Mouse (Mus musculus): Measurements from ENCODE around the gene Kdelr3.

Kdelr3 gene

DNA sequence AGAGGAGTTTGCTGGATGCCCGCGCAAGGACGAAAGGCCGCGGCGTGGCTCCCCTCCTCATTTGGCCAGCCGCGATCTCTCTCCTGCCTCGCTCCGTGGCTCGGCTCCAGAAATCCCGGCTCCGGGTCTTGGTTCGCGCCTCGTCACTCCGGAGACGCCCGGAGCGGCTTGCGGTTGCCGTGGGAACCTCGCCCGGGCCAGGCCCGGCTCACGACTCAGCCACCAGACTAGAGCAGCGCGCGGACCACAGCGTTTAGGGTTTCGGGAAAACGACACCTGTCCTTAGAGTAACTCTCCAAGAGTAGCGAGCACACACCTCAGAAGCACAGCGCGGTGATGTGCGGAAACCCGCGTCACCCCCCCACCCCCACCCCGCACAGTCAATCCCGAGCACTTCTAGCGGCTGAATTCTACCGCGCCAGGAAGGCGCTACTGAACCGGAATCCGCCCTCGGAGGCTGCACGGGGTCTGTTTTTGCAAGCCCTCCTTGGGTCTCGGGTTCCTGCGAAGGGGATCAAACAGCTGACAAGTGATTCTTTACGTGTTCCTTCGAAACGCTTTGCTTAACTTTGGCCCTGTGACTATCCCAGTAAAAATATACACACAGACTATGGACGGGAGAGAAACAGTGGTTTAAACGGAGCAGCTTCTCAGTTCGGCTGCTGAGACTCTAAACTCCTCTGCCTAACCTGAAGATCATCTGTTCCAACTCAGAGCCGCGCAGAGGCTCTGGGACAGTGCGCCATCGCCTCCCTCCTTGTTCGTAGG is 4.5 kb upstream of the Kdelr3 start:
- peak; percentile 58 for DNase-seq

DNA sequence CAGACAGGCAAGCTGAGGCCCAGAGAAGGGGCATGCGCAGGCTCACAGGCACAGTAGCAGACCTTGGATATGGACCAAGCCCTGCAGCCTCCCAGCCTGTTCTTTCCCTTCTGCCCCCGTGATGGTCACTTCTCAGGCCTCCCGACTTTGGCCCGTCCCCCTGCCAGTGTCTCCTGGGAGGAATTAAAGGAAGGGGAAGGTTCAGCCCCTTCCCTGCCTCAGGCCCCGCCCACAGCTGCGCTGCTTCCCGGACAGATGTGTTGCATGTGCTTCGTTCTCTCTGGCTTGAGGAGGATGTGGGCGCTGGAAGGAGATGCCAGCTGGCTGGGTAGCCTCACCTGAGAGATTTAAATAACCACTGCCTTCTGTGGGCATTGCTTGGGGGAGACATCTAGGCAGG is 2.3 kb upstream of the Kdelr3 start:
- DNase-seq = no peak

DNA sequence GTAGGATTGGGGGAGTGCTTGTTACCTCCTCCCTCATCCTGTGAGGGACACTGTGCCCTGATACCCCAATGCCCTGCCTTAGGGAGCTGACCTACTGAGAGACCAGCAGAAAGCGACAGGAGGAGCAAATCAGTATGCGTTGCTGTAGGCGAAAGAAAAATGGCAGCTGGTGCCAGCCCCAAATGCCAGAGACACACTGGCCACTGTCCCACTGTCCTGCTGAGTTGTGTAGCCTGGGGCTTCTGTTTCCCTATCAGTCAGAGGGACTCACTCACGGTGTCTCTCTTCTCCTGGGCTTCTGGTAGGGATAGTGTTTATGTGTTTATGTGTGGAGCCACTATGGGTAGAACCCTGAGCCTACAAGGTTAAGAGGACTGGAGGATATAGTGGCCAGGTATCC is 1.5 kb downstream of the Kdelr3 start:
- DNase-seq = no peak

DNA sequence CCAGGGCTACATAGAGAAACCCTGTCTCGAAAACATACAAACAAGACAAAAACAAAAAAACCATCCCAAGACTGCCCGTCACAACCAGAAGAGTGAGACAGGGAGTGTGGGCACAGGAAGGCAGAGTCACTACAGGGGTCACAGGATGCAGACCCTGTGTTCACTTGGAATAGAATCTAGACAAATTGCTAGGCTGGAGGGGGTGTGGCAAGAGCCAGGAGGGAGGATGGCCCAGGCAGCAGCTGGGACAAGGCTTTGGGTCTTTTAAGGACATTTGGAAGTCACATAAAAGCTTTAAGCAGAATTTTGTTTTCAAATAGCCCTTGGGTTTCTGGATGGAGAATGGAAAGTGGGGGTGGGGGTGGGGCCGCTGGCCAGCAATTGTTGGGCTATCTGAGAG is 2.4 kb downstream of the Kdelr3 start:
- DNase-seq = no peak

DNA sequence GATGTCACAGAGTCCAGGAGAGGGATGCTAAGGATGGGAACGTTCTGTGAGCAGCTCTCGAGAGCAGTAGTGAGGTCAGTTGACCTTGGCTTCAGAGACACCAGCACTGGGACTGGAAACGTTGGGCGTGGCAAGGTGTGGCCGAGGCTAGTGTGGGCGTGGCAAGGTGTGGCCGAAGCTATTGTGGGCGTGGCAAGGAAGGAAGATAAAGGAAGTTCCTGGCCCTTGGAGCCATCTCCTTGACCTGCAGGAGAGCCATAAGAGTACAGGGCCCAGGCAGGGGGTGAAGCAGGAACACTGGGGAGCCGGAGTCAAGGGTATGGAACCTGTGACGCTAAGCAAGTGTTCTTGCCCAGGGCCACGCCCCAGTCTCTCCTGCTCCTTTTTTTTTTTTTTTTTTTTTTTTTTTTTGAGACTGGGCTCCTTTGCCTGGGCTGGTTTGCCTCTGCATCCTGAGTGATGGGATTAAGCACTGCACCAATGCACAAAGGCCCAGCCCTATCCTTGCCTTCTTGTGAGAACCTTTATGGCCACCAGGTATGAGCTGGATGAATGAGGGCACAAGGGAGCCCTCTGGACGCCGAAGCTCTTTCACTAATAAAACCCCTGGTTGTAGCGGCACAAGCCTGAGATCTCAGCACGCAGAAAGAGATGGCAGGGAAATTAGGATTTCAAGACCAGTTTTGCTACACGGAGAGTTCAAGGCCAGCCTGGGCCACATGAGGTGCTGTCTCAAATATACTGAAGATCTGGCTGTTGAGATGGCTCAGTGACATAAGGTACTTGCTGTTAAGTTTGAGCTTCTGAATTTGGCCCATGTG is 3.4 kb downstream of the Kdelr3 start:
- no peak for DNase-seq

GRCm38 (mm10) chr15:79525564-79525963 is 9.4 kb downstream of the Kdelr3 start:
- no peak for DNase-seq

DNA sequence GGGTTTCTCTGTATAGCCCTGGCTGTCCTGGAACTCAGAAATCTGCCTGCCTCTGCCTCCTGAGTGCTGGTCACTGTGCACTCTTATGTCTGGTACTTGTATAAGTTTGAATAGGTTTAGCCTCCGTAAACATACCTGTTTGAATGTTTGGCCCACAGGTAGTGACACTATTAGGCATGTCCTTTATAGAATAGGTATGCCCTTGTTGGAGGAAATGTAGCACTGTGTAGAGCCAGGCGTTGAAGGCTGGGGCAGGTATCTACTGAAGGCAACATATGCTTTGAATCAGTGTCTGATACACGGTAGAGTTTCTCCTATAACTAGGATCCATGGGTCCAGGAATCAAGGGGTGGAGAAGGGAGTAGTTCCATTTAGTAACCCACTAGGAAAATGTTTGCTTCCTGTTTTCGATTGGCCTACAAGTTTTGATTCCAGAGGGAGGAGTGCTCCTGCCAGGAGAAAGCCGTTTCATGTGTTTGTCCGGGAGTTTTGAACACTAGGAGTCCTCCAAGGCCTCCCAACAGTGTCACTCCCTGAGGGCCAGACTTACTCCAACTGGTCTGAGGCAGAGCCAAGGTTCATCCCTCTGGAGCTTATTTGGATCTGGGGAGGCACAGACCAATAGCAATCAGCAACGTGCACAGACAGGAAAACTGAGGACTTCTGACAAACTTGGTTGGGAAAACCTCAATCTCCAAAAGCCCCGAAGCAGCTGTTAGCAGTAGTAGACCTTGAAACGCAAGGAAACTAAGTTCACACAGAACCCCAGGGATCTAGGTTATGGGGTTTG is 10.0 kb downstream of the Kdelr3 start:
- no peak for DNase-seq

DNA sequence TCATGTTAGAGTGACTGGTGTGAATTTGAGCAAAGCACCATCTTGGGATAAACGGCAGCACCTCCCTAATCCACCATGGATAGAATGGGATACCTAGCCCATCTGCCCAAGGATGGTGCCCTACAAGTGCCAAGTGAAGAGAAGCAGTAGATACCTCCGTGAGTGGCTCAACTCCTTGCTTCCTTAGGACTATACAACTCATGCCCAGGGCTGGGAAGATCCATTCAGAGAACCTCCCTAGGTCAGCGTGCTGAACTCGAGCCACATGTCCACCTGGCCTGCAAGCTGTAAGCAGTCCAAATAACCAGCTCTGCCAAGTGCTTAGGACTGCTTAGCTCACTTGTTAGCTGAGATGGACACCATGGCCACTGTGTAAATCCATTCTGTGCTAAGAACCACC is 11.0 kb downstream of the Kdelr3 start:
- DNase-seq = peak; percentile 77

DNA sequence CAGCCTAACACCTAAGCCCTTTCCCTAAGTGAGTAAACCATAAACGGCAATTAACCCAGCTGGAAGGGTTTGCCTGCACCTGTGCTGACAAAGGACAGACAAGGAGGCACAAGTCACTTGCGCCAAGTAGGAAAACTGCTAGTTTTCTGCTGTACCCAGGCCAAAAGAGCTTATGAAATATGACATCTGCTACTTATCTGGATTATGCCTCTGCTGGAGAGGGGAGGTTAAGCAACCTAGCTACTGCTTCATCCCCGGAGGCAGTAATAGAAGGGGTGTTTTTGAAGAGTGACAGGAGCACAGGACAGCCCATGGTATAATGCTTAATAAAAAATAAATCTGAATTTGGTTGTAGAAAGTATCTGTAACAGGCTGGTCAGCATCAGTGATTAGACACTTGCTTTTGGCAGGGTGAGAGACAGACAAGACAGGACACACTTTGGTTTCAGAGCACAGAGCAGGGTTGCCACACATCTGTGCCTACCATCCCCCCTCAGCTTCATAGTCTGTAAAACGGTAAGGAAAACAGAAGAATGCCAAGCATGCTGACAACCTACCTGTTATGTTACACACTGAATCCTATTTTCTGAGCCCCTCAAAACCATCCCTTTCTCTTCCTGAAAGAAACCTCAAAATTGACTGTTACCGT is 11.9 kb downstream of the Kdelr3 start:
- DNase-seq = no peak

GRCm38 (mm10) chr15:79529935-79530334 is 13.7 kb downstream of the Kdelr3 start:
- no peak for DNase-seq

GRCm38 (mm10) chr15:79533796-79534195 is 17.6 kb downstream of the Kdelr3 start:
- DNase-seq = no peak

DNA sequence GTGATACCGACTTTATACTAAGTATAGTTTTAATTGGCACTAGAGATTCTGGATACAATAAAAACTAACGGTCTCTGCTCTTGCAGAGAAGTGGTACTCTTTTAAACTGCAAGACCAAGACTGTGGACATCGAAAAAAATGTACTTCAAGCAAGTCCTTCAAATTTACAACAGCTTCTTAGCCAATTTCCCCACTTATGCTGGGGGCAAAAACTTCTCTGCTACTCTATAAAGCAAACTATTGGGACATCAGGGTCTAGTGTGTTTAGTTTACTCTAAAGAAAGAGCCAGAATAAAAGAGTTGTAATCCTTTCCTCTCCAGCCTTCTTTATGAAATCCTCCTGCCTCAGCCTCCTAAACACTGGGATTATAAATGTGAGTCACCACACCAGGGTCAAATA is 27.8 kb downstream of the Kdelr3 start:
- DNase-seq = no peak

DNA sequence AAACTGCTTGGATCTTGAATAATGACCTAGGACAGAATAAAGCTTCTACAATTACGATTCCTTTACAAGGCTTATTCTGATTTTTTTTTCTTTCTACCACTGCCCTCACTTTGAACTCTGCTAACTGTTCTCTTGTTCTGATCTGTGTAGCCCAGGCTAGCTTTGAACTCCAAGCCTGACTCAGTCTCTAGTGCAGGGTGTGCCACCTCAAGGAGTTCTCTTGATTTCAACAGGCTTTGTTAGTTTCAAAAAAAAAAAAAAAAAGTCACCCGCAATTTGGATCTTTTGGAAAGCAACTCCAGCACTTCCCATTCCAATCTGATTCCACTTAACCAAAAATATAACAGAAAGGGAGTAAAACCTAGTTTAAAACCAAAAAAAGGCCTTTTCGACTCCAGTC is 29.3 kb downstream of the Kdelr3 start:
- no peak for DNase-seq

- DNase-seq = peak; percentile 59
These were observed 29.7 kb downstream of the Kdelr3 start for GRCm38 (mm10) chr15:79545921-79546399.

GRCm38 (mm10) chr15:79546410-79547288 is 30.4 kb downstream of the Kdelr3 start, which contains the start of gene Ddx17:
TSS of gene Ddx17 (minus strand) at chr15:79546741.
- peak; percentile 98 for DNase-seq

DNA sequence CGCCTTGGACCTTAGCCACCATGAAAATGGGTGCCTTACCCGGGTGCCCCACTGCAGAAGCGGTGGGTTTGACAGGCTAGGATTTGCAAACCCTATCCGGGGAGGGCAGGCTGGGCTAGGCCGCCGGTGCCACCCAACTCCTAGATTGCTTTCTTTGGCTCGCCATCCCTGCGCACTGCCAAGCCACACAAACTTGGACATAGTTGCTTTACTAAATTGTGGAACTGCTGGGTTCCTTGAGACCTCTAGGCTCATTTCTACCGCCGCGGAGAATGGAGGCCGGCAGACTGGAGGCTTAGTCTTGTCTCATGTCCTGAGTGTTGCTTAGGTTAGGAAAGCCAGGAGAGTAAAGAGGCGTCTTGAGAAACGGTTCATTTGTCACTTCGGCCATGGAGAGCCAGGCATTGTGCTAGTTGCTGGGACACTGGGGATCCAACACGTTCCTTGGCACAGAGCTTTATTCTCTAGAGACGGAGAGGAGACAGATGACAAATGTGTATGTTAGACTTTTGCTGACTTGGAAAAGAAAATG is 31.1 kb downstream of the Kdelr3 start:
- no peak for DNase-seq

DNA sequence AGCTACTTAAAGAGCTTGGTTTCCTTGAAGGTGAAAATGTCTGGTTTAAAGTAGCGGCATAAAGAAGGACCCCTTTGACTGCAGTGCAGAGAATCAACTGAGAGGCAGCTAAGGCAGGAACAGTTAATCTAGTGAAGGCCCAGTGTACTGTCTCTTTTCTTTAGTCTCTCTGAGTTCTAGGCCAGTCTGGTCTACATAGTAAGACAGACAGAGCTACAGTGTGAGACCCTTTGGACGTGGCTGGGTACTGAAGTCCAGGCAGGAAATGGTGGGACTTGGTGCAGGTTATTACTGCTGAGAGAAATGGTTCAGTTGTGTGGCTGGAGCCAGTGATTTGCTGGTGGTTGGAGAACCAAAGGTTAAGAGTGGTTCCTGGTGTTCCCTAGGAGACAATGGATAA is 32.0 kb downstream of the Kdelr3 start:
- DNase-seq = no peak

- no peak for DNase-seq
These were observed 36.4 kb downstream of the Kdelr3 start for GRCm38 (mm10) chr15:79552566-79552965.

DNA sequence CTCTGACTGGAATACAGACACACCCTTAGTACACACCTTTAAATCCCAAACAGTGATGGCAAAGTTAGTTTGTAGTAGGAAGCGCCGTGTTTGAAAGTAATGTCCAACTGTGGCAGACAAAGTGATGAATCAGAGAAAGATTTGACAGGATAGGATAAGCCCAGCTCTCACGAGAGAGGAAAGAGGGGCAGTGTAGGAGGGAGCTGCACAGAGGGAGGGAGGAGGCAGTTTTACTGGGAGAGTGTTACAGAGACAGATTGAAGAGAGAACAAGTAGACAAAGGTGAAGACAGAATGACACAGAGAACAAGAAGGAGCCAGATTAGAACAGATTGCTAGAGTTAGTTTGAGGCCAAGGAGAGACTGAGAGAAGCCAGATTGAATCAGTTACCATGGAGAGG is 43.4 kb downstream of the Kdelr3 start:
- no peak for DNase-seq

DNA sequence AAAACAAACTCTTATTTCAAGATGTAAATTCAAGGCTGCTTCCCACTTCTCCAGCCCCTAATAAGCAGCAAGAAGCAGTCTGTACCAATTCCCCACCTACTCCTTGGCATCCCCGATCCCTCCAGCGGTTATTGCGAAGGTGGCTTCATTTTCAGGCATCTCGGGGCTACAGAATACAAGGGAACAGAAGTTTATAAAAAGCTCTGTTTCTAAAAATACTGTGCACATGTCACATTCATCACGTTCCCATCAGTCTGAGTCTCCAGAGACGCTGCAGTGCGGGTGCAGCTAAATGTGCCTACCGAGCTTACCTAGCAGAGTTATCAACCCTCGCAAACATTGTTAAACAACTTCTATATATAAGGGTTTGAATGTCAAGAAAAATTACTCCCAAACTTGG is 46.2 kb downstream of the Kdelr3 start:
- no peak for DNase-seq

DNA sequence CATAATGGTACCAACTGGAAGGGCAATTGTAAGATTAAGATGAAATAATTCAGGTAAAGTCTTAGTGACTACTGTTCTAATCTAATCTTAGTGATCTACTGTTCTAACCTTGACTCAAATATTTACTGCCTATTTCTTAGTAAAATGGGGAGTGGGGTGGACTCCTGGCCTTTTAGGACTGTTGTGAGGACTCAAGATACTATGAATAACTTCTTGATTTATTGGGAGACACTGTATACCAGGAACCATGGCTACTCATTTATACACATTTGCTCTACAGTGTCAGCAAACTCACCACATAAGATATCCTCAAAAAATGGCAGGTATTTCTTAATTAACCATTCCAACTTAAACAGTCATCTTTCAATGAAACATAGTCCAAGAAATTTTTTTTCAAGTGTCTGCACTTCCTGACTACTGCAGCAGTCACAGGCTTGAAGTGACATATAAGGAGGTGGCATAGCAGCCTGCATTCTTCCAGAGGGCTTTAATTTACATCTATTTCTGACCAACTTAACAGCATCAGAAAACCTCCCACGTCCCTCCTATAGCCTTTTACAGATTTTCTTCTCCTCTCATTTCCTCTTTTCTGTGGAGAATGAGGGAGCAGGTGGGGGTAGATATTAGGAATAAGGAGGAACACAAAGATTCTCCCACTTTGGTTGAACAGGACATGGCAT is 59.5 kb downstream of the Kdelr3 start:
- DNase-seq = no peak

Data from cerebellum, adult 9-10 months (tissue).